Mouse (Mus musculus) embryonic fibroblast, embryonic 13.5 days (primary cell): ENCODE measurements at regions not wholly inside any gene's neighbourhood (a gene's known extent, or its start where the extent isn't known, plus 50 kb on each side); places are given as distances from the start of the nearest gene placed in this dataset.

Source experiments
- CTCF ChIP-seq: IDR thresholded peaks from 2 replicates; pipeline ENCODE4 v1.5.1; 2011; ENCODE audit warnings: mild to moderate bottlenecking, control low read depth, low read length, moderate library complexity, borderline replicate concordance; ENCODE audit not compliant: insufficient read depth
- POLR2A ChIP-seq: IDR thresholded peaks from 2 replicates; pipeline ENCODE4 v1.6.1; 2011; ENCODE audit warnings: low read depth, mild to moderate bottlenecking, control low read depth, low read length, moderate library complexity

GRCm38 (mm10) chr9:101416321-101416720 is 164.7 kb upstream of the Ppp2r3a start:
- TF ChIP-seq POLR2A (no peak), CTCF (no peak)
